Mouse (Mus musculus) bone marrow, adult 2 months (tissue): ENCODE measurements around the gene Uchl1. TPM values are rescaled to one million over a fixed set of nuclear protein-coding genes. Genes with fewer than 3 reads are reported as not detected.

Source experiments
- H3K27ac ChIP-seq: fragments of 200-500 bp; 2 replicates; pipeline ENCODE4 v1.5.1; 2012; ENCODE audit warnings: low read depth, mild to moderate bottlenecking, control low read depth, inconsistent platforms, low read length; ENCODE audit not compliant: control insufficient read depth, poor library complexity, insufficient read depth
- H3K4me1 ChIP-seq: fragments of 200-500 bp; 2 replicates; pipeline ENCODE4 v1.6.1; 2011; ENCODE audit warnings: low read length; ENCODE audit not compliant: control insufficient read depth, insufficient read depth
- H3K4me3 ChIP-seq: fragments of 200-500 bp; replicated peaks from 2 replicates; pipeline ENCODE3; 2011; ENCODE audit warnings: mild to moderate bottlenecking, low read depth, low read length, control low read depth; ENCODE audit not compliant: control insufficient read depth
- CTCF ChIP-seq: fragments of 200-500 bp; IDR thresholded peaks from 2 replicates; pipeline ENCODE4 v1.5.1; 2011; ENCODE audit warnings: low read length, control low read depth; ENCODE audit not compliant: control insufficient read depth, insufficient read depth
- POLR2A ChIP-seq: fragments of 200-500 bp; IDR thresholded peaks from 2 replicates; pipeline ENCODE4 v1.6.1; 2011; ENCODE audit warnings: low read depth, mild to moderate bottlenecking, control low read depth, low read length, borderline replicate concordance; ENCODE audit not compliant: control insufficient read depth
- WGBS: fragments of 180-500 bp; shearing (Covaris S2); methylation state at CpG from one replicate; pipeline ENCODE4 v1.1.7; 2018; 5-methylcytosine and 5-hydroxymethylcytosine counted together
- polyA plus RNA-seq: library from polyadenylated mRNA; stranded (reverse); fragments of >200 nt; gene quantifications from 2 replicates; pipeline ENCODE4 v1.2.4, GENCODE M21; 2011; ENCODE audit warnings: low replicate concordance; ENCODE audit not compliant: missing spikeins, insufficient read depth, insufficient read length

Gene Uchl1
- polyA plus RNA-seq, 1 experiment = 14.6 TPM

GRCm38 (mm10) chr5:66715498-66715931 lies 39.6 kb downstream of the Uchl1 start:
- Histone ChIP-seq H3K27ac (no peak overlapping the region), H3K4me1 (no peaks in the 10 kb centered on the region), H3K4me3 (no peak overlapping the region)
- TF ChIP-seq CTCF = no peak
- TF ChIP-seq POLR2A = no peak
- 59% methylated on average over 4 of the region's 4 CpGs for WGBS

- Histone ChIP-seq H3K27ac (no peak overlapping the region), H3K4me1 (no peaks in the 10 kb centered on the region), H3K4me3 (no peak overlapping the region)
- TF ChIP-seq POLR2A = no peak
- no peak for TF ChIP-seq CTCF
- WGBS = 45% methylated on average over 4 of the region's 4 CpGs
Observed at GRCm38 (mm10) chr5:66717931-66718330, 42.0 kb downstream of the Uchl1 start.

- TF ChIP-seq CTCF (no peak), POLR2A (no peak)
- Histone ChIP-seq H3K4me1 (no peaks in the 10 kb centered on the region), H3K4me3 (no peak overlapping the region), H3K27ac (no peak overlapping the region)
- 60% methylated on average over 3 of the region's 3 CpGs for whole genome bisulfite sequencing
Observed at GRCm38 (mm10) chr5:66718413-66718812, 42.5 kb downstream of the Uchl1 start.

GRCm38 (mm10) chr5:66718880-66719279 lies 43.0 kb downstream of the Uchl1 start:
- H3K4me1 ChIP-seq = no peaks in the 10 kb centered on the region
- no peak for TF ChIP-seq POLR2A
- TF ChIP-seq CTCF = no peak
- no peak overlapping the region for H3K27ac ChIP-seq
- H3K4me3 ChIP-seq = no peak overlapping the region
- WGBS = 74% methylated on average over 7 of the region's 7 CpGs

- no peak overlapping the region for H3K27ac ChIP-seq
- 53% methylated on average over 5 of the region's 5 CpGs for WGBS
- no peak overlapping the region for H3K4me3 ChIP-seq
- no peak for TF ChIP-seq POLR2A
- TF ChIP-seq CTCF = no peak
- no peaks in the 10 kb centered on the region for H3K4me1 ChIP-seq
Observed at GRCm38 (mm10) chr5:66720921-66721320, 45.0 kb downstream of the Uchl1 start.

GRCm38 (mm10) chr5:66722586-66722985 lies 46.7 kb downstream of the Uchl1 start:
- Histone ChIP-seq H3K27ac (no peak overlapping the region), H3K4me1 (no peaks in the 10 kb centered on the region)
- 47% methylated on average over 9 of the region's 9 CpGs for WGBS

GRCm38 (mm10) chr5:66723037-66723436 lies 47.1 kb downstream of the Uchl1 start:
- Histone ChIP-seq H3K27ac (no peak overlapping the region), H3K4me1 (no peaks in the 10 kb centered on the region), H3K4me3 (no peak overlapping the region)
- TF ChIP-seq POLR2A (no peak), CTCF (no peak)
- WGBS = 37% methylated on average over 4 of the region's 4 CpGs

More at GRCm38 (mm10) chr5:66722586-66722985, 46.7 kb downstream of the Uchl1 start:
- no peak overlapping the region for H3K4me3 ChIP-seq
- TF ChIP-seq POLR2A (no peak), CTCF (no peak)

- no peaks in the 10 kb centered on the region for H3K4me1 ChIP-seq
- no peak for TF ChIP-seq CTCF
- TF ChIP-seq POLR2A = no peak
- no peak overlapping the region for H3K4me3 ChIP-seq
- 77% methylated on average over 3 of the region's 3 CpGs for WGBS
- H3K27ac ChIP-seq = no peak overlapping the region
Observed at GRCm38 (mm10) chr5:66723626-66724025, 47.7 kb downstream of the Uchl1 start.

- TF ChIP-seq POLR2A = no peak
- no peak for TF ChIP-seq CTCF
Observed at GRCm38 (mm10) chr5:66729306-66729705, 53.4 kb downstream of the Uchl1 start.

More at GRCm38 (mm10) chr5:66729306-66729705, 53.4 kb downstream of the Uchl1 start:
- Histone ChIP-seq H3K27ac (no peak overlapping the region), H3K4me3 (no peak overlapping the region), H3K4me1 (no peaks in the 10 kb centered on the region)
- 82% methylated on average over 4 of the region's 4 CpGs for WGBS
